Mouse (Mus musculus): Measurements from ENCODE around the gene Ola1. TPM values are rescaled to one million over a fixed set of nuclear protein-coding genes. Genes with fewer than 3 reads are reported as not detected.

Gene Ola1
- polyA plus RNA-seq, 1 experiment: 43.9 TPM

DNA sequence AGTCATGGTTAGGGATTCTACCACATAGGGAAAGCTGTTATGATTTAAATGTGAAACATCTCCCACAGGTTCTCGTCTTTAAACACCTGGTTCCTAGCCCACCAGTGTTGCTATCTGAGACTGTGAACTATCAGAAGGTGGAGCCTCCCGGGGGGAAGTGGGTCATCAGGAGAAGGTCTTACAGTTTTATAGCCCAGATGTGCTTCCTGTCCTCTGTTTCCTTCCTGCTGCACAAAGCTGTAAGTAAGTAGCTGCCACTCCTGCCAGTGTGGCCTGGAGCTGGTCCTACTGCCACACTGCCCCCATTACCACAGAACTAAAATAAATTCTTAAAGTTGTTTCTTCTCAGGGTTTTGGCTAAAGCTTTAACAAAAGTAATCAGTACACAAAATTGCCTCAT, 72.6 kb downstream of the Ola1 start:
- TF ChIP-seq POLR2A (IDR thresholded peaks at IDR 0.05; ENCODE audit: borderline replicate concordance, extremely low read depth, insufficient read depth, insufficient read length, poor library complexity, severe bottlenecking): no peak
- TF ChIP-seq CTCF (IDR thresholded peaks at IDR 0.05; ENCODE audit: borderline replicate concordance, extremely low read depth, insufficient read depth, insufficient read length): no peak
- no peak for DNase-seq (ENCODE audit: low read depth)

DNA sequence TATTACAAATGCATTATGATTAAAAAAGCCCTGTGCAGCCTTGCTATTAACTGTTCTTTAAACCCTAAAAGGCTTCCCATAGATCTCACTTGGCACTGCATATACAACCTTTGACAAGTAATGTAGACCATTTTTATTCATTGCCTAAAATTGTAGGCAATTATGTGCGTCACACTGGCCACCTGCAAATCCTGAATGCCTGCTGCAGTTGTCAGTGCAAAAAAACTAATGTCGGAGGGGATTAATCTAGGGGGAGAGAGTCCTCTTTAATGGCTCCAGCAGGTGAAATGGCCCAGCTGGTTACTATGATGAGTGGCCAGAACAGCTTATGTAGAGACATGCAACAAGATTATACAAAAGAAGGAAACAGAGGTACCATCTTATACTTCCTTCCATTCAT, 75.0 kb downstream of the Ola1 start:
- no peak for TF ChIP-seq CTCF (IDR thresholded peaks at IDR 0.05; ENCODE audit: borderline replicate concordance, extremely low read depth, insufficient read depth, insufficient read length)
- TF ChIP-seq POLR2A (IDR thresholded peaks at IDR 0.05; ENCODE audit: borderline replicate concordance, extremely low read depth, insufficient read depth, insufficient read length, poor library complexity, severe bottlenecking): no peak
- DNase-seq (ENCODE audit: low read depth): peak; percentile 84

DNA sequence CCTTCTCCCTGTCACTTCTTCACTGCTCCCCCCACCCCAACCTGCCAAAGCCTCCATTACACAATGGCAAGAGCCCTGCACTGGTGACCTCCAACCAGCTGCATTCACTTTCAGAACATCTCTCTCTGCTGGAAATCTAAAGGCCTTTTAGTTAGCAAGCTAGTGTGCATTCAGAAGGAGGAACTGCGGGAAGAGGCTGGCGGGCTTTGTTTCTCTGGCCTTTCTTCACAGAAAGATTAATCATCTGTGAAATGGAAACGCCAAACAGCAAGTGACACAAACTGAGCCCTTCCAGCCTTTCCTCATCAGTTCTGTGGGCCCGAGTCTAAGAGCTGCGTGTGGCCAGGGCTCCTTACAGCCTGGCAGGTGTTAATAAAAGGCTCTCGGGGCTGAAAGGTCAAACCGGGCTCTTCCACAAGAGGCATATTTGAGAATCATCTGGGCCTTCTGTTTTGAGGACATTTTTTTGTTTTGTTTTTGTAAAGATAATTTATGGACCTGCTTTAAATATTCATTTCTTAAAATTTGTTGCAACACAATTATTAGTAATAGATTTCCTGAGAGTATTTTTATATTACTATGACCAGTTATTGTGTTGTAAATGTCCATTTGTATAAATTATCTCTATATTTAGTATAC, 75.8 kb downstream of the Ola1 start:
- peak; percentile 89 for DNase-seq (ENCODE audit: low read depth)
- no peak for TF ChIP-seq POLR2A (IDR thresholded peaks at IDR 0.05; ENCODE audit: borderline replicate concordance, extremely low read depth, insufficient read depth, insufficient read length, poor library complexity, severe bottlenecking)
- TF ChIP-seq CTCF (IDR thresholded peaks at IDR 0.05; ENCODE audit: borderline replicate concordance, extremely low read depth, insufficient read depth, insufficient read length): no peak

DNA sequence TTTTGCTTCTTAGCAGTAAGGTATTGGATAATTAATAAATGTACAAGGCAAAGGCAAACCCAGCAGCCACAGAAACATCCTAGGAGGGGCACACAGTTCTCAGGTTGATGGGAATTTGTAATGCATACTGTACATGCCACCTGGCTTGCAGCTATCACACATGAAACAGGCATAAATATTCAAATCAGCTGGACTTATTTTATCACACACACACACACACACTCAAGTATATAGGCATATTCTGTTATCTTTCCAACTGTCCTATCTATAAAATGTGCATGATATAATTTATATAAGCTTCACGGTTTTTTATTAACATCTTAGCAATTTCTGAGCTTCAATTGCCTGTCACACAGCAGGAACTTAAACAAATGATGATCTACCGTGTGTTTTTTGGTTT, 85.8 kb downstream of the Ola1 start:
- TF ChIP-seq POLR2A (IDR thresholded peaks at IDR 0.05; ENCODE audit: borderline replicate concordance, extremely low read depth, insufficient read depth, insufficient read length, poor library complexity, severe bottlenecking) (no peak), CTCF (IDR thresholded peaks at IDR 0.05; ENCODE audit: borderline replicate concordance, extremely low read depth, insufficient read depth, insufficient read length) (no peak)

DNA sequence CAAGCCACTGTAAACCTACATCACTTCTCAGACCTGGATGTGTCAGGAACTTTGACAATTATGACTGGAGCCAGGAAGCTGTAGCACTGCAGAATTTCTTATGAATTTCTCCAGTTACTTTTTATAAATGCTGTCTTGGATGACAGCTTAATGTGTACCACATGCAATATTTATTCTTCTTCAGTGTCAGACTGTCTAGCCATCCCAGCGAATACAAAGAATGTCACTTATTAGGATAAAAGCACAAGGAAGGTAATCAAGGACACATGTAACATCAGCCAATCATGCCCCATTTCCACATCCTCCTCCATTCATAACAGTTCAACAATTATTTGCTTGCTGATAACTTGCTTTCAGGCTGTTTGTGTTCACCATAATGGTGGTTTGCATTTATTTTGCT, 91.0 kb downstream of the Ola1 start:
- TF ChIP-seq CTCF (IDR thresholded peaks at IDR 0.05; ENCODE audit: borderline replicate concordance, extremely low read depth, insufficient read depth, insufficient read length) (no peak), POLR2A (IDR thresholded peaks at IDR 0.05; ENCODE audit: borderline replicate concordance, extremely low read depth, insufficient read depth, insufficient read length, poor library complexity, severe bottlenecking) (no peak)
- peak; percentile 61 for DNase-seq (ENCODE audit: low read depth)

More for the DNA sequence above, 85.8 kb downstream of the Ola1 start:
- no peak for DNase-seq (ENCODE audit: low read depth)

DNA sequence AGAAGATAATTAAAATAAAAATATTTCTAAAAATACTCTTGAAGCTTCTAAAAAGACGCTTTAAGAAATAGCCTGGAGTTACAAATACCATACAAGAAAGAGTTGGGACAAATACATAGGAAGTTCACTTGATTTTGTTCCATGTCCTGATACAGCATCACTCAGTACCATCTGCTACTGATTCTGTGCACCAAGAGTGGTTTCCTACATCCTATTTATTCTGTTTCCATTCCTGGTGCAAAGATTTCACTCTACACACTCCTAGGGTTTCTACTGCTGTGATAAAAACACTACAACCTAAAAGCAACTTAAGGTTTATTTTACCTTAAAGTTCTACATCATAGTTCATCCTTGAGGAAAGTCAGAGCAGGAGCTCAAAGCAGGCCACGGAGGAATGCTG, 99.9 kb downstream of the Ola1 start:
- no peak for TF ChIP-seq CTCF (IDR thresholded peaks at IDR 0.05; ENCODE audit: borderline replicate concordance, extremely low read depth, insufficient read depth, insufficient read length)
- no peak for TF ChIP-seq POLR2A (IDR thresholded peaks at IDR 0.05; ENCODE audit: borderline replicate concordance, extremely low read depth, insufficient read depth, insufficient read length, poor library complexity, severe bottlenecking)
- no peak for DNase-seq (ENCODE audit: low read depth)

DNA sequence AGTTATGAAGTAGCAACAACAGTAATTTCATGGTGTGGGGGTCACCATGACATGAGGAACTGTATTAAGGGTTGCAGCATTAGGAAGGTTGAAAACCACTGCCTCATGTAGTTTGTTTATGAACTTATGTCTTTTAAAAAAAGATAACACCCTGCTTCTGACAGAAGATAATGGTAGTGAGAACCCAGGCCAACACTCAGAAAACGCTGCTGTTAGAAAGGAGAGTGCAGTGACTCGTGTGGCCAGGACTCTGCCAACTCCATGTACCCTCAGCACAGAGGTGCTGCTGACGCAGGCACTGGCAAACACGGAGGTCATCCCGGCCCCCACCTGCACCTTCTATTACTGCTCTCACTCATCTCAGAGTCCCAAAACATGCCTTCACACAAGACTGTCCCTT, 111.6 kb downstream of the Ola1 start:
- TF ChIP-seq CTCF (IDR thresholded peaks at IDR 0.05; ENCODE audit: borderline replicate concordance, extremely low read depth, insufficient read depth, insufficient read length): no peak
- no peak for TF ChIP-seq POLR2A (IDR thresholded peaks at IDR 0.05; ENCODE audit: borderline replicate concordance, extremely low read depth, insufficient read depth, insufficient read length, poor library complexity, severe bottlenecking)
- DNase-seq (ENCODE audit: low read depth): no peak

DNA sequence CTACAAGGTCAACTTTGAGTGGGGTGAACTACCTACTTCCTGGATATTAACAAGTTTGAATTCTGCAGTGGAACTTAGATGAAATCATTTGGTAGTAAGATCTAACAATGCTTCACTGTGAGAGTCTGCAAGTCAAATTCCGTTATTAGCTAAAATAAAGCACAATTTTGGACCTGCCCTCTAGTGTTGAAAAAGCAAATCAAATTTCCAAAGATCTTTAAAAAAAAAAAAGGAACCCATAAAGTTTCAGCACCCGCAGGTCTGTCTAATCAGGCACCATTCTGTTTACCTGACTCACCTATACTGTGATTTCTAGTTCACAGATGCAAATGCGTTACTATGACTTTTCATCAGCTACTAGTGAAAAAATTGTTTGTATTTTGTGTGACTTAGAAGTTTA, 122.2 kb downstream of the Ola1 start:
- no peak for DNase-seq (ENCODE audit: low read depth)
- no peak for TF ChIP-seq POLR2A (IDR thresholded peaks at IDR 0.05; ENCODE audit: borderline replicate concordance, extremely low read depth, insufficient read depth, insufficient read length, poor library complexity, severe bottlenecking)
- TF ChIP-seq CTCF (IDR thresholded peaks at IDR 0.05; ENCODE audit: borderline replicate concordance, extremely low read depth, insufficient read depth, insufficient read length): no peak

DNA sequence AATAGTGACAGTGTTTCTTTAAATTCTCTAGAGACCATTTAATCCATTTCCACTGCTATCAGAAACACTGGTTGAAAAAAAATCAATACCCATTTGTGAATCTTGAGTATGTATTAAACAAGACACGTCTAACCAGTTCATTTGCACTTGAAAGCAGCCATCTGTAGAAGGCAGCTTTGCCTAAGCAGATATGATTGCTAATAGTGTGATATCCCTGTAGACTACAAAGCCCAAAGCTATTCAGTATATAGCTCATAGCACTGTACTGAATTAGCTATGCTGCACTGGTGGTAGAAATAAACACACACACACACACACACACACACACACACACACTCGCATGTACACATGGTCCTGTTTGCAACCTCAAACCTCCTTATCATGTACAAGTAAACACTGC, 123.4 kb downstream of the Ola1 start:
- DNase-seq (ENCODE audit: low read depth): peak; percentile 84
- TF ChIP-seq POLR2A (IDR thresholded peaks at IDR 0.05; ENCODE audit: borderline replicate concordance, extremely low read depth, insufficient read depth, insufficient read length, poor library complexity, severe bottlenecking) (no peak), CTCF (IDR thresholded peaks at IDR 0.05; ENCODE audit: borderline replicate concordance, extremely low read depth, insufficient read depth, insufficient read length) (no peak)

DNA sequence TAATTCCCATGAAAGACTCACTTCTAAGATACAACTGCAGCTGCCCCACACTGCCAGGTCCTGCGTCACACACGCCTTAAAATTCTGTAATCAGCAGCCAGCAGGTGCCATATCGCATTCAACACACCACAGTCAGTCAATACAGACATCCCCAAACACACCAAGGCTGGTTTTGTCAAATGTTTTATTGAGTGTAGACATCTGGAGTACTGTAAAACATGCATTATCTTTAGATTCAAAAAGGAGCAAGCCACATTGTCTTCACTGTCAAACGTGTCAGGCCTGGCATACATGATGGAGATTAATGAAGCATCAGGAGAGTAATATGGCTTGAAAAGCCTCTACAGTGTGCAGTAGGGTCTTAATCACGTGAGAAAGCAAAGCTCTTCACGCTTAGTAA, 125.7 kb downstream of the Ola1 start:
- peak; percentile 78 for DNase-seq (ENCODE audit: low read depth)

DNA sequence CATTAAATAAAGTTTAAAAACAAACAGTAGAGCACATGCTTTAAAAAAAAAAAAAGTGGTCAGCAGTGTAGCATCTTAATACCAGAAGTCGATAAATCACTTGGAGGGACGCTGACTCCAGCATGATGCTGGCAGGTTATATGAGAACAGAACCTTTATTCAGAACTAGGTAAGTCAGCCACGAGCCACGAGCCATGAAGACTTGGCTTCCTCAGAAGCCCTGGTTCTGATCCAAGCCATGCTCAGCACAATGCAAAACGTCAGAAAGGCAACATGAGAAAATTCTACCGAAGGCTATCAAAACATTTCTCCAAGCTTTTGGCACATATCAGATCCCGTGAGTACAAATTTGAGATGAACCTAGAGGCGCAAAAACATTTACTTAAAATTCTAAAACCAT, 127.4 kb downstream of the Ola1 start:
- TF ChIP-seq POLR2A (IDR thresholded peaks at IDR 0.05; ENCODE audit: borderline replicate concordance, extremely low read depth, insufficient read depth, insufficient read length, poor library complexity, severe bottlenecking): no peak
- TF ChIP-seq CTCF (IDR thresholded peaks at IDR 0.05; ENCODE audit: borderline replicate concordance, extremely low read depth, insufficient read depth, insufficient read length): no peak
- no peak for DNase-seq (ENCODE audit: low read depth)

More for the DNA sequence above, 125.7 kb downstream of the Ola1 start:
- no peak for TF ChIP-seq POLR2A (IDR thresholded peaks at IDR 0.05; ENCODE audit: borderline replicate concordance, extremely low read depth, insufficient read depth, insufficient read length, poor library complexity, severe bottlenecking)
- TF ChIP-seq CTCF (IDR thresholded peaks at IDR 0.05; ENCODE audit: borderline replicate concordance, extremely low read depth, insufficient read depth, insufficient read length): no peak

DNA sequence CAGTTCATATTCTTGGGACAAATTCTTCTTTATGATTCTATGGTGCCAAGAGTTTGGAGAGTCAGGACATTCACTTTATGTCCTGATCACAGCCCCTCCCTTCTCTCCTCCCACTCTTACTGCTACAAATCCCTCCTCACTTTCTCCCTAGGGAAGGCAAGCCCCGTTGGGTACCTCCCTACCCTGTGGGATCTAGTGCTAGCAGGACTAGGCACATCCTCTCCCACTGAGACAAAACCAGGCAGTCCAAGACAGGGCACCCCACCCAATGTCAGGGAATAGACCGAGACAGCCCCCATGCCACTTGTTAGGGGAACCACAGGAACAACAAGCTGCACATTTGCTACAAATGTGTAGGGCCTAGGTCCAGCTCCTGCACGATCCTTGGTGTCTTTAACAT, 131.1 kb downstream of the Ola1 start:
- DNase-seq (ENCODE audit: low read depth): no peak
- TF ChIP-seq CTCF (IDR thresholded peaks at IDR 0.05; ENCODE audit: borderline replicate concordance, extremely low read depth, insufficient read depth, insufficient read length): no peak
- no peak for TF ChIP-seq POLR2A (IDR thresholded peaks at IDR 0.05; ENCODE audit: borderline replicate concordance, extremely low read depth, insufficient read depth, insufficient read length, poor library complexity, severe bottlenecking)

All from brain, embryonic 14.5 days (tissue).